Mouse (Mus musculus) T-cell, adult 2 months (primary cell): ENCODE data around the gene Slc35e4.
"Not testable (repeated sequence)": the region's sequence is repeated elsewhere in the genome, so short reads cannot be mapped to it uniquely, and the experiment has no call there.

Experiments
- DNase-seq: peaks from one replicate; pipeline ENCODE4 v3.0.0; 2022; ENCODE audit warnings: low spot score

Gene Slc35e4

GRCm38 (mm10) chr11:3914109-3914840 is at the start of gene Slc35e4:
Gene Slc35e4, minus strand, starts transcription at chr11:3914664.
- DNase-seq = peak; percentile 68

DNA sequence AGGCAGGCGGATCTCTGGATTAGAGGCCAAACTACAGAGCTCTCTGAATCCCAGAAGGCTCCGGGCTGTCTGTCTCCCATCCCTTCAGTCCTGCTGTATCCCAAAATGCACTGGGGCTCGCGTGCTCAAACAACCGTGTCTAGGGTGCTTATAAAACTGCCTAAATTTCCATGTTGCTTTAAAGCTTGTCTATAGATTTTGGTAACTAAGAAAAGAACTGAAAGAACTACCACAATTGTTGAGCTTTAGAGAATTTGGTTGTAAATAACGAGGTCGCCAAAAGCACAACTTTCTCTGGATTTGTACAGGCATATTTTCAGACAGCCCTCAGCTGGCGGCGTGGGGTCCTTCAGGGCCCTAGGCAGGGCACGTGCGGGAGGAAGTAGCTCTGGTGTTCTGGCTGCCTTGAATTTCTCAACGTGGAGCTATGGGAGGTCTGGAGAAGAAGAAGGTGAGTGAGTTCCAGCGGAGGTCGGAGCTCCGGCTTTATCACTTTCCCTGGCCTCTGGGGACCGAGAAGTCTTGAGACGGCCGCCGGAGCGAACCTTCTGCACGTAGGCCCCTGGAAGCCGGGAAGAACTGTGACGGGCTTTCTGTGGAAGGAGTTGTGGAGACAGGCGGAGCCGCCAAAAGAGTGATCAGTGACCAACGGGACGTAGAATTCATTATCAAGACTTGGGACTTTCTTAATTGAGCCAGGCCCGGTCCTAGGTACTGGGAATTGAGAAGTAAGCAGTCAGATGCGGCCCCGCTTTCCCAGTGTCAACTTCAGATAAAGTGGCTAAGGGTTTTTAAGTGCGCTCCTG is 49.3 kb upstream of the Slc35e4 start, which contains the start of gene Pes1:
Gene Pes1 (plus strand): TSS at position 366 of the 806 bp plus-strand sequence.
- DNase-seq = peak; percentile 83

GRCm38 (mm10) chr11:3963155-3963554 is 48.7 kb upstream of the Slc35e4 start:
- no peak for DNase-seq

DNA sequence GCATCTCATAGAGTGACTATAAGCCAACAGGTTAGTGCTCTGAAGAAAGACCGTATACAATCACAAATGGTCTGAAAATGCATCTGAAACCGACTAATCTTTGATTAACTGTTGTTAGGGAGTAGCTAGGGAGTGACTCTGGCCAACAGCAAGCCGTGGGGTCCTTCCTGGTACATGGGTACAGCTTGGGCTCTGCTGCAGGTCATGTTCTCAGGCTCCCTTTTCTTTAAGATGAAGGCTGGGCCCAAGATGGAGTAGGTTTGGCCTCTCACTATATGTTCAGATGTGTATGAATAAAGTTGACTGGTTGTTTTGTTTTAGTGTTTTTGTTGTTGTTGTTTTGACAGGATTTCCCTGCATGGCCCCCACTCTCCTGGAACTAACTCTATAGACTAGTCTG is 47.3 kb upstream of the Slc35e4 start:
- DNase-seq = no peak

GRCm38 (mm10) chr11:3960901-3961300 is 46.4 kb upstream of the Slc35e4 start:
- no peak for DNase-seq

DNA sequence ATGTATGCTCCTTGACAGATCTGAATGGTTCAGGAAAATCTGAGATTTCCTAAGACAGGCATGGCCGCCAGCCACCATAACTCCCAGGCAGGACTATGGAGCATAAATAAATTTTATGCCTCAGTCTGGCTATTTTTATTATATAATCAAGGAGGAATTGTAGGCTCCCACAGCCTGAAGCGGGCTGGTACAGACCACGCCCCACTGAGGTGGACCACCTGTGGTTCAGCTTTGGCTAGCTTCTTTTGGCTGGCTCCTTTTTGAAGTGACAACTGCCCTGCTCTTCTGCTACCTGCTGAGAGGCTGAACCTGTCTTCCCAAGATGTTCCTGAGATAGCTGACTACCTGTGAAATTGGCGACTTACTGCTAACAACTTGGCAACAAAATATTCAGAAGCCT is 40.9 kb upstream of the Slc35e4 start:
- not testable (repeated sequence) for DNase-seq

GRCm38 (mm10) chr11:3954876-3955275 is 40.4 kb upstream of the Slc35e4 start:
- DNase-seq = not testable (repeated sequence)

DNA sequence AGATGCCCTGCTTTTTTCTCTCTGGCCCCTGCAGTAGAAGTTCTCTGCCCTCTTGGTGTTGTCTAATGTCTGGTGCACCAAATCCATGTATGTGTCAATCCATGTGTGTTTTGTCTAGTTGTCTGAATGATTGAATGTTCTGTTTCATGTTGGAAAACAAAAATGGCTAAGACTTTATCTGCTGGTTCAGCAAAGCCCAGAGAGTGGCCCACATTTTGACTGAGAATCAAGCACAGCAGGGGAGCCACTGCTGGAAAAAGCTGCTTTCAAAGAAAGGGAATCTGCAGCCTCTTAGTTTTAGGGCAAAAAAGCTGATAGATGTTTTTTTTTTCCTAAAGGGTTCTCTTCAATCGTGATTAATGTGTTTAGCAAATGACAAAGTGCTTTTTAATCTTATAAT is 31.9 kb upstream of the Slc35e4 start:
- no peak for DNase-seq

GRCm38 (mm10) chr11:3941371-3941770 is 26.9 kb upstream of the Slc35e4 start:
- no peak for DNase-seq

DNA sequence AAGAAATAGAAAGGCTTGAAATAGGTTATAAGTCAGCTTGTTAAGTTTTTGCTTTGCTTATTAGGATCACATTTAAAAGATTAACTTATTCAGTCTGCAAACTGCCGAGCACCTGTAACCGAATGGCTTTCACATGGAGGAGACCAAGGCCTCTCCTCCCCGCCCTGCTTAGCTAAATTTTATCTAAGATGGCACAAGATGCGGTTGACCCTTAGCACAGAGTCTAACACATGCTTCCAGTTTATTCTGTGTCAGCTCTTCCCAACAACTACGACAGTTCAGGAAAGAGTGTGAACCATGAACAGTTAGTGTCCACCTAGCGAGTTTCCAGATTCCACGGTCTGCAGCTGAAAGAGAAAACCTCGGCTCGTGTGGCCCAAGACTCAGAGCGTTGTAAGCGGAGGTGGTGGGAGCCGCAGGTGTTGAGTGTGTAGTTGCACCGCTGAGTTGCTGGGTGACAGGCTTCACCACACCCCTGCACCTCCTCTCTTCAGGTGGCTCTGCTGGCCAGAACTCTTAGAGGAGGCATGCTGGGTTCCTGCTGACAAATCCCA is 22.9 kb upstream of the Slc35e4 start:
- no peak for DNase-seq

DNA sequence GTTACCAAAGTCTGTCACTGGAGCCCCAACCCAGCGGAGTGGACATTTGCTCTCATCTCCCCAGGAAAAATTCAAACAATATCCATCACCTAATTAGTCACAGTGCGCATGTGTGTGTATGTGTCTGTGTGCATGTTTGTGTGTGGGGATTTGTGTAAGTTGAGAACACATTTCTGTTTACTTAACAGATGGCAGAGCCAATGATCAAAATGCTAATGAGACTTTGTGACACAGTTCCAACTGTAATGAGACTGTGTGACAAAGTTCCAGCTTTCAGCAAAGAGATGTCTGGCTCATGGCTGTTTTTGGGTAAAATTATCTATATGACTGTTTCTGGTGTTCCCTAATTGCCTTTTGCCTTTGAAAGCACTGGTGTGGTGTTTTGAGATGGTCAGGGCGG is 21.9 kb upstream of the Slc35e4 start:
- DNase-seq = no peak

GRCm38 (mm10) chr11:3935135-3935534 is 20.7 kb upstream of the Slc35e4 start:
- no peak for DNase-seq

- DNase-seq = no peak
These were observed 19.4 kb upstream of the Slc35e4 start for GRCm38 (mm10) chr11:3933756-3934285.

DNA sequence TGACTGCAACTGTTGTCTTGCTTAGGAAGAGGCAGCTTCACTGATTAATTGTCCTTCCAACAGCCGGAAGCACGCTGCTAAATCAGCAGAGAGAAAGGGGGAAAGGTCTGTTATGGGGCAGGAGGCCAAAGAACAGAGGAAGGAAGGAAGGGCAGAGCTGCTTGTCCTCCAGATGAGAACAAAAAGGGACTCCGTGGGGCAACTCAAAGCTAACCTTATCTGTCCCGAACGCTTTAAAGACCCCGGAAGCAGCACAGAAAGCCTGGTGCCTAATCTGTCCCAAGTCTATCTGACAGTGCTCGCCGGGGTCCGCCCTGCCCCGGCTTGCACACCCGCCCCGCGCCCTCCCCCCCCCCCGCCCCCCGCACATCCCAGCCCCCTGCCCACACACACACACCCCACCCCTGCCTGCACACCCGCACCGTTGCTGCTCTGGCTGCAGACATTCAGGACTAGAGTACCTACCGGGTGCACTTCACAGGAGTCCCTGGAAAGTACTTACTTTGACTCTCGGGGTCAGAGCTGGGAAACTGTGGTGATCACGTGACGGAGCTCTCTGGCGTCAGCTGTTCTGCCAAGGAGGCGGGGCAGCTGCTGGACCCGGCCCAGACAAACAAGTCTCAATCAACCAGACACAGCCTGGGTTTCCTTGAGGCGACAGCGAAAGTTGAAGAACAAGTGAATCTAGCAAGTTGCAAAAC is 17.2 kb upstream of the Slc35e4 start, which contains the start of gene Tcn2:
Gene Tcn2 (minus strand): TSS at position 649 of the 701 bp plus-strand sequence.
- peak; percentile 75 for DNase-seq

GRCm38 (mm10) chr11:3930931-3931330 is 16.5 kb upstream of the Slc35e4 start:
- DNase-seq = no peak

DNA sequence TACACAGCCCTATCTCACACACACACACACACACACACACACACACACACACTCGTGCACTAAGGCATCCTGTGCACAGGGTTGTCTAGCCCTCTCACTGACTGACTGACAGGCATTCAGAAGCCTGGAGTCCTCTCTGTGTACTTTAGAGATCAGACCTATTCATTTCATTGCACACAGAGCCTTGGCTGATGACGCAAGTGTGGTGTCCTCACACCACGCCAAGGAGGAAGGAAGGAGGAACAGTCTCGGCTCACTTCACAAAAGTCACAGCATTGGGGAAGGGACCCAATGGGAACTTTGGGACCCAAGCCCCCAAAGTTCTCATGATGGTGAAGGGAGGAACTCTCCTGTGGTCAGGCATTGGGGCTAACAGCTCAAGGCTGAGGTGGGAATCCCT is 15.6 kb upstream of the Slc35e4 start:
- no peak for DNase-seq

DNA sequence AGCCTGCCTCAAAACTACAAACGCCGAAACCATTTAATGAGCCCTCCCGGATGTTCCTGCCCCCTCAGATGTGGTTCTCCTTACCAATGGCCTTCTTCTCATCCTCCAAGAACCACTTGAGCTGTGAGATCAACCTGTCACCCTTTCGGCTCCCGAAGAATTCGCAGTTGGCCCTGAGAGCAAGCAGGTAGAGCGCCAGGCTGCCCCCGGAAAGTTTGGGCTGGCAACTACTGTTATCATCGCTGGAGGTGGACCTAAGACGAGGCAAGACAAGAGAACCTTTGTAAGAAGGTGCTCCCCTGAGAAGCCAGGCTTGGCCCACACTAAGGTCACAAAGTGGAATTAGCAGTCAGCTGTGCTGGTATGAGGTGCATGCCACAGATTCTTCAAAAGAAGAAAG is 11.5 kb upstream of the Slc35e4 start:
- DNase-seq = no peak

DNA sequence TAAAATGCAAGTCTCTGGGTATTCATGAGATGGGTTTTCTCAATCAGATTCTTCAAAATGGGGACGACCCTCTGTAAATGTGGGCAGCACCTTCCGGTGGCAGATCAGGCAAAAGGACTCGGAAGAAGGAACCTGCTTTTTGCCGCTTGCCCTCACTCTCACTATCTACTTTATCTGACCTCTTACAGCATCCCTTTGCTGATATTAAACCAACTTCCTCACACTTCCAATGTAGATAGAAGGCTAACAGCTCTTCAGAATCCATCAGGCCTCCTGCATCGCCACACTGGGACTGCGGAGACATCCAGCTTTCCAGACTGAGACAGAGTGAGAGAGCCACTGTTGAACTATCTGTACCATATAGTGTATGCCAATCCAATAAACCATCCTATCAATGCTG is 8.3 kb upstream of the Slc35e4 start:
- no peak for DNase-seq

DNA sequence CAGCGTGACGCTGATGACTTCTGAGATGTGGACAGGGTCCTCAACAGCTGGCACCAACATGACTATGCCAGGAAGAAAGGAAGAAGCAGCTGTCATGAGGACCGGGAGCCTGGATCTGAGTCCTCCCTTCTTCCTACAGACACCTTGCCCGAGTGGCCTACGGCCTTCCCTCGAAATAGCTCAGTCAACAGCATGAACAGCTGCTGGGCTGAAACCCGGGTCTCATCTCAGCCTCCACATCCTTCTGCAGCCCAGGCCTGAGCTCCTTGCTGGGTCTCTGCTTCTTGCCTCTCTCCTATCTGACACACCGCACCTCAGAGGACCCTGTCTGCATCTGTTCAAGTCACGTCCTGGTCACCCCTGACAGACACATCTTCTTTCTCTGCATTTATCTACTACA is 7.7 kb upstream of the Slc35e4 start:
- no peak for DNase-seq

- peak; percentile 42 for DNase-seq
These were observed 6.9 kb upstream of the Slc35e4 start for GRCm38 (mm10) chr11:3921281-3921850.

GRCm38 (mm10) chr11:3920476-3920875 is 6.0 kb upstream of the Slc35e4 start:
- no peak for DNase-seq

DNA sequence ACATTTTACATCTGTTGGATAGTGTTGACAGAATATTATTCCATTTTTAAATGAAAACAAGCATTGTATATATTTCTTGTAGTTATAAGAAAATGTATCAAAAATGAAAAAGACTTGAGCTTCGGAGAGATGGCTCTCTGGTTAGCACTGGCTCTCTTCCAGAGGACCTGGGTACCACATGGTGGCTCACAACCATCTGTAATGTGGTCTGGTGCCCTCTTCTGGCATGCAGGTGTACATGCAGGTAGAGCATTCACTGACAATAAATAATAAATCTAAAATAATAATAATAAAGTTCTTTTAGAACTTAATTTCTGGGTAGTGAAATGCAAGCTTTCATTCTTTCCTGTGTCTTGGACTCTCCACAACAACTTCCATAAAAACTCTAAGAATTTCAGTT is 4.3 kb upstream of the Slc35e4 start:
- DNase-seq = peak; percentile 24
